Mouse (Mus musculus) bone marrow, adult 2 months (tissue): Measurements from ENCODE around the gene Syt1.

Source experiments
- CTCF ChIP-seq: fragments of 200-500 bp; IDR thresholded peaks from 2 replicates; pipeline ENCODE4 v1.5.1; 2011; ENCODE audit warnings: low read length, control low read depth; ENCODE audit not compliant: control insufficient read depth, insufficient read depth
- POLR2A ChIP-seq: fragments of 200-500 bp; IDR thresholded peaks from 2 replicates; pipeline ENCODE4 v1.6.1; 2011; ENCODE audit warnings: low read depth, mild to moderate bottlenecking, control low read depth, low read length, borderline replicate concordance; ENCODE audit not compliant: control insufficient read depth

GRCm38 (mm10) chr10:108552544-108552943 is 458.2 kb downstream of the Syt1 start:
- no peak for TF ChIP-seq CTCF
- no peak for TF ChIP-seq POLR2A
